Mouse (Mus musculus): ENCODE measurements around the gene Gm21627.
"Not testable (repeated sequence)": the region's sequence is repeated elsewhere in the genome, so short reads cannot be mapped to it uniquely, and the experiment has no call there.

The Gm21627 gene

GRCm38 (mm10) chrY:63228127-63228526 is at the start of gene Gm21627:
Gene Gm21627 (plus strand): TSS chrY:63228427.
- not testable (repeated sequence) for DNase-seq (ENCODE audit: low spot score in 2 of 2)
